Mouse (Mus musculus) lung, adult 2 months (tissue): ENCODE results near the gene Kcnip3. TPM values are rescaled to one million over a fixed set of nuclear protein-coding genes. Genes with fewer than 3 reads are reported as not detected.
A peak's percentile ranks its signal among the peaks of the same experiment; 100 is the strongest.

ENCODE experiments used
- DNase-seq: peaks from one replicate; pipeline ENCODE4 v3.0.0; 2022
- H3K4me1 ChIP-seq: fragments of 200-500 bp; 2 replicates; pipeline ENCODE4 v1.6.1; 2011; ENCODE audit warnings: low read length; ENCODE audit not compliant: control insufficient read depth, insufficient read depth
- H3K4me3 ChIP-seq: fragments of 200-500 bp; replicated peaks from 2 replicates; pipeline ENCODE3; 2011; ENCODE audit warnings: low read depth, mild to moderate bottlenecking, control low read depth, low read length; ENCODE audit errors: extremely low read depth
- CTCF ChIP-seq: fragments of 200-500 bp; IDR thresholded peaks from 2 replicates; pipeline ENCODE4 v1.5.1; 2011; ENCODE audit warnings: mild to moderate bottlenecking, low read length, control low read depth; ENCODE audit not compliant: insufficient read depth
- POLR2A ChIP-seq: fragments of 200-500 bp; IDR thresholded peaks from 2 replicates; pipeline ENCODE4 v1.6.1; 2011; ENCODE audit warnings: low read depth, mild to moderate bottlenecking, control low read depth, low read length, borderline replicate concordance; ENCODE audit errors: extremely low read depth
- WGBS: fragments of 180-500 bp; shearing (Covaris S2); methylation state at CpG from one replicate; pipeline ENCODE4 v1.1.7; 2018; 5-methylcytosine and 5-hydroxymethylcytosine counted together
- polyA plus RNA-seq: library from polyadenylated mRNA; depleted of rRNA; stranded (reverse); fragments of >200 nt; gene quantifications from 2 replicates; pipeline ENCODE4 v1.2.3, GENCODE M21; 2012

Kcnip3 gene
- polyA plus RNA-seq, 1 experiment: 1.5 TPM

- H3K4me1 ChIP-seq: no peaks in the 10 kb centered on the region
- TF ChIP-seq CTCF: no peak
- no peak for TF ChIP-seq POLR2A
- DNase-seq: no peak
- no peak overlapping the region for H3K4me3 ChIP-seq
- 56% methylated on average over 4 of the region's 4 CpGs for WGBS
These were observed 16.7 kb downstream of the Kcnip3 start for GRCm38 (mm10) chr2:127505196-127505595.

GRCm38 (mm10) chr2:127503751-127504549 lies 17.9 kb downstream of the Kcnip3 start:
- Histone ChIP-seq H3K4me3 (no peak overlapping the region), H3K4me1 (no peaks in the 10 kb centered on the region)
- no peak for DNase-seq
- WGBS: 42% methylated on average over 8 of the region's 8 CpGs
- TF ChIP-seq CTCF: no peak
- no peak for TF ChIP-seq POLR2A

GRCm38 (mm10) chr2:127501061-127501460 lies 20.8 kb downstream of the Kcnip3 start:
- TF ChIP-seq CTCF (peak; percentile 81), POLR2A (no peak)
- Histone ChIP-seq H3K4me3 (no peak overlapping the region), H3K4me1 (no peaks in the 10 kb centered on the region)
- DNase-seq: peak; percentile 44
- WGBS: 41% methylated on average over 7 of the region's 7 CpGs

GRCm38 (mm10) chr2:127498750-127499149 lies 23.1 kb downstream of the Kcnip3 start:
- DNase-seq: no peak
- no peak for TF ChIP-seq POLR2A
- no peak for TF ChIP-seq CTCF
- 79% methylated on average over 8 of the region's 8 CpGs for WGBS
- H3K4me3 ChIP-seq: no peak overlapping the region
- H3K4me1 ChIP-seq: no peaks in the 10 kb centered on the region

GRCm38 (mm10) chr2:127496321-127496720 lies 25.6 kb downstream of the Kcnip3 start:
- no peaks in the 10 kb centered on the region for H3K4me1 ChIP-seq
- TF ChIP-seq CTCF (no peak), POLR2A (no peak)
- no peak for DNase-seq
- H3K4me3 ChIP-seq: no peak overlapping the region
- whole genome bisulfite sequencing: 59% methylated on average over 1 of the region's 1 CpGs

GRCm38 (mm10) chr2:127484476-127485170 lies 37.3 kb downstream of the Kcnip3 start:
- peak; percentile 49 for DNase-seq
- WGBS: 11% methylated on average over 19 of the region's 19 CpGs
- Histone ChIP-seq H3K4me3 (no peak overlapping the region), H3K4me1 (peaks cover 2% of the 10 kb centered on the region; the same call in 1 of the 2 replicates)
- TF ChIP-seq CTCF: no peak
- no peak for TF ChIP-seq POLR2A

GRCm38 (mm10) chr2:127483001-127483400 lies 38.9 kb downstream of the Kcnip3 start:
- no peak for TF ChIP-seq POLR2A
- no peak for TF ChIP-seq CTCF
- WGBS: under 1% methylated on average over 21 of the region's 21 CpGs
- peak overlapping the region; percentile 54 for H3K4me3 ChIP-seq
- H3K4me1 ChIP-seq: peaks cover 2% of the 10 kb centered on the region; the same call in 1 of the 2 replicates
- DNase-seq: no peak

GRCm38 (mm10) chr2:127482533-127482911 lies 39.4 kb downstream of the Kcnip3 start:
- WGBS: under 1% methylated on average over 21 of the region's 21 CpGs
- TF ChIP-seq POLR2A (no peak), CTCF (no peak)
- peaks cover 2% of the 10 kb centered on the region; the same call in 1 of the 2 replicates for H3K4me1 ChIP-seq
- peak; percentile 48 for DNase-seq
- peak overlapping the region; percentile 54 for H3K4me3 ChIP-seq

GRCm38 (mm10) chr2:127481841-127482532 lies 39.9 kb downstream of the Kcnip3 start:
- peaks cover 2% of the 10 kb centered on the region; the same call in 1 of the 2 replicates for H3K4me1 ChIP-seq
- WGBS: under 1% methylated on average over 59 of the region's 59 CpGs
- TF ChIP-seq POLR2A (no peak), CTCF (no peak)
- peak overlapping the region; percentile 54 for H3K4me3 ChIP-seq
- no peak for DNase-seq

GRCm38 (mm10) chr2:127479763-127480162 lies 42.1 kb downstream of the Kcnip3 start:
- Histone ChIP-seq H3K4me3 (no peak overlapping the region), H3K4me1 (peaks cover 2% of the 10 kb centered on the region; the same call in 1 of the 2 replicates)
- WGBS: 61% methylated on average over 10 of the region's 10 CpGs
- no peak for DNase-seq
- no peak for TF ChIP-seq POLR2A
- no peak for TF ChIP-seq CTCF
